Mouse (Mus musculus) heart, embryonic 15.5 days (tissue): ENCODE measurements around the gene Gpank1. TPM values are rescaled to one million over a fixed set of nuclear protein-coding genes. Genes with fewer than 3 reads are reported as not detected.
A peak's percentile ranks its signal among the peaks of the same experiment; 100 is the strongest.

ENCODE experiments used
- ATAC-seq: fragments of 200-750 bp; cut with Nextera tagmentation; replicated peaks from 2 replicates; pipeline ENCODE4 v1.8.0; 2017; ENCODE audit warnings: low read depth, moderate TSS enrichment; ENCODE audit not compliant: insufficient number of reproducible peaks, insufficient read depth, low FRiP score
- H3K27ac ChIP-seq: fragments of 300-500 bp; sonication (generic); 2 replicates; pipeline ENCODE4 v1.5.1; 2015; ENCODE audit warnings: mild to moderate bottlenecking, inconsistent platforms
- H3K27me3 ChIP-seq: fragments of 300-500 bp; sonication (generic); 2 replicates; pipeline ENCODE4 v1.6.1; 2015; ENCODE audit warnings: inconsistent platforms
- H3K36me3 ChIP-seq: fragments of 300-500 bp; sonication (generic); 2 replicates; pipeline ENCODE4 v1.6.1; 2015; ENCODE audit warnings: mild to moderate bottlenecking, inconsistent platforms
- H3K4me1 ChIP-seq: fragments of 300-500 bp; sonication (generic); replicated peaks from 2 replicates; pipeline ENCODE4 v1.6.1; 2015; ENCODE audit warnings: inconsistent platforms
- H3K4me2 ChIP-seq: fragments of 300-500 bp; sonication (generic); 2 replicates; pipeline ENCODE4 v1.6.1; 2015; ENCODE audit warnings: inconsistent platforms, mild to moderate bottlenecking, moderate library complexity
- H3K4me3 ChIP-seq: fragments of 300-500 bp; sonication (generic); 2 replicates; pipeline ENCODE4 v1.5.1; 2015; ENCODE audit warnings: mild to moderate bottlenecking, inconsistent platforms
- H3K9ac ChIP-seq: fragments of 300-500 bp; sonication (generic); 2 replicates; pipeline ENCODE4 v1.6.1; 2015; ENCODE audit warnings: mild to moderate bottlenecking, inconsistent platforms
- H3K9me3 ChIP-seq: fragments of 300-500 bp; sonication (generic); replicated peaks from 2 replicates; pipeline ENCODE4 v1.6.1; 2016; ENCODE audit warnings: inconsistent platforms
- WGBS: fragments of 180-500 bp; shearing (Covaris S2); methylation state at CpG from one replicate; pipeline ENCODE4 v1.1.7; 2015; ENCODE audit warnings: mixed read lengths; 5-methylcytosine and 5-hydroxymethylcytosine counted together
- polyA plus RNA-seq: library from polyadenylated mRNA; unstranded; fragments of >200 nt; fragmentation: Nextera tagmentation; extraction: Ambion mirVana; gene quantifications from 2 replicates; pipeline ENCODE4 v1.2.1, GENCODE M21; 2015

The Gpank1 gene
- polyA plus RNA-seq, result 10.0 and 13.8 TPM in 2 replicates

DNA sequence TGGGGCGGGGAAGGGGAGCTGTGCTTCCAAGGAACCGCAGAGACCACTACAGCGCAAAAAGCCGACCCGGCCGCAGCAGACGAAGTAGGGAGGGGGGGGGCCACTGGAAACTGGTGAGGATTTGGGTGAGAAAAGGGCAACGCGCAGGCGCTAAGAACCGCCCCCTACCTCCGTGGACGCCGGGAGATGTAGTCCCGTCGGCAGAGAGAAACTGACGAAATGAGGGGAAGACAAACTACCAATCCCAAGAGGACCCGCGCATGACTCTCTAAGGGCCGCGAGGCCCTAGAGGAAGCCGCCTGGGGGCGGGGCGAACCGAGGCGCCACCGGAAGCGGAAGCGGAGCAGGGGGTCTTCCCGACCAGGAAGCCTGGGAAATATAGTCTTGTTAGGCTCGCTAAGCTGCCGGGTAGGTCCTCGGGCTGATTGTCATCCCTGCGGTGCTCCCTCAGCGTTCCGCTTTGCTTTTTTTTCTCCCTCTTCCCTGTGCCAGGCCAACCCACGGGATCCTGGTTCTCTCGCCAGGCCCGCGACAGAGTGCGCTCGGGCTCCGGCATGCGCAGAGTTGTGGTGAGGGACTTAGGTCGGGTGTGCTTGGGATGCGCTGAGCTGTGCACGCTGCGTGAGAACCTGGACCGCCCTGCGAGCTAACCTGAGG is at the start of gene Gpank1:
Gpank1 (plus strand) TSS at position 313 of the 657 bp plus-strand sequence.
- Histone ChIP-seq H3K27ac (peak within 1 kb of the TSS; percentile 93), H3K36me3 (peaks cover 32% of the 10 kb centered on the region), H3K9ac (peak within 1 kb of the TSS; percentile 97), H3K4me1 (peaks cover 29% of the 10 kb centered on the region), H3K9me3 (no peaks in the 10 kb centered on the region), H3K4me2 (peak within 1 kb of the TSS; percentile 92), H3K4me3 (peak within 1 kb of the TSS; percentile 99), H3K27me3 (no peaks in the 10 kb centered on the region)
- under 1% methylated on average over 50 of the region's 50 CpGs for WGBS
- ATAC-seq, result peak; percentile 95

DNA sequence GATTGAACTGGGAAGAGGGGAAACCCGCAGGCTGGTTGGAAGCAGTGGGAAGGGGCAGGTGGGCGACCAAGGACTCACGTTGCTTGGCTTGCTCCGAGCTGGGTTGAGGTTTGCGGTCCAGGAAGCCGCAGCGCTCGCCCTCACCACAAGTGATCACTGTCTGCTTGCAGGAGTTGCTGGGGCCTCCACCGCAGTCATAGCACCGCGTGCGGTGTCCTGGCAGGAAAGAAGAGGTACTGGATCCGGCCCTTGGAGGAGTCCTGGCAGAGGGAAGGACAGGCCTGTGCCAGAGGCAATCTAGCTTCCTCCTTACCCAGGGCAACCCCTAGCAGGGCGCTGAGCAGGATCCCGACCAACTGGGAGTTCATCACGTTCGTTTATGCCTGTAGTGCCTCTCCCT is 47.2 kb upstream of the Gpank1 start:
- Histone ChIP-seq H3K4me1 (peaks cover 20% of the 10 kb centered on the region), H3K36me3 (no peaks in the 10 kb centered on the region), H3K4me2 (no peak overlapping the region), H3K9ac (no peak overlapping the region), H3K27me3 (peaks cover 2% of the 10 kb centered on the region; the same call in 1 of the 2 replicates), H3K9me3 (no peaks in the 10 kb centered on the region), H3K27ac (no peak overlapping the region), H3K4me3 (no peak overlapping the region)
- 47% methylated on average over 17 of the region's 17 CpGs for WGBS
- ATAC-seq, result no peak

- H3K4me3 ChIP-seq, result peak within 1 kb of the TSS; percentile 37
- peak within 1 kb of the TSS; percentile 59 for H3K4me2 ChIP-seq
- ATAC-seq, result no peak
- H3K4me1 ChIP-seq, result peaks cover 26% of the 10 kb centered on the region
- 33% methylated on average over 10 of the region's 10 CpGs for WGBS
- H3K36me3 ChIP-seq, result no peaks in the 10 kb centered on the region
- H3K27ac ChIP-seq, result peak within 1 kb of the TSS; percentile 10; the same call in 1 of the 2 replicates
- H3K9me3 ChIP-seq, result no peaks in the 10 kb centered on the region
- H3K9ac ChIP-seq, result peak within 1 kb of the TSS; percentile 42
- H3K27me3 ChIP-seq, result peaks cover 4% of the 10 kb centered on the region; the same call in 1 of the 2 replicates
These were observed 44.6 kb upstream of the Gpank1 start, which contains the start of gene Ly6g6e for GRCm38 (mm10) chr17:35076507-35077176. TSS of gene Ly6g6e (plus strand) at chr17:35076902.

GRCm38 (mm10) chr17:35077285-35077684 is 44.0 kb upstream of the Gpank1 start:
- H3K9ac ChIP-seq, result peak overlapping the region; percentile 14; the same call in 1 of the 2 replicates
- 41% methylated on average over 2 of the region's 2 CpGs for WGBS
- no peak for ATAC-seq
- peak overlapping the region; percentile 37 for H3K4me3 ChIP-seq
- H3K27ac ChIP-seq, result peak overlapping the region; percentile 10; the same call in 1 of the 2 replicates
- no peaks in the 10 kb centered on the region for H3K9me3 ChIP-seq
- H3K4me1 ChIP-seq, result peaks cover 26% of the 10 kb centered on the region
- H3K27me3 ChIP-seq, result peaks cover 4% of the 10 kb centered on the region; the same call in 1 of the 2 replicates
- H3K36me3 ChIP-seq, result no peaks in the 10 kb centered on the region
- peak overlapping the region; percentile 59 for H3K4me2 ChIP-seq

DNA sequence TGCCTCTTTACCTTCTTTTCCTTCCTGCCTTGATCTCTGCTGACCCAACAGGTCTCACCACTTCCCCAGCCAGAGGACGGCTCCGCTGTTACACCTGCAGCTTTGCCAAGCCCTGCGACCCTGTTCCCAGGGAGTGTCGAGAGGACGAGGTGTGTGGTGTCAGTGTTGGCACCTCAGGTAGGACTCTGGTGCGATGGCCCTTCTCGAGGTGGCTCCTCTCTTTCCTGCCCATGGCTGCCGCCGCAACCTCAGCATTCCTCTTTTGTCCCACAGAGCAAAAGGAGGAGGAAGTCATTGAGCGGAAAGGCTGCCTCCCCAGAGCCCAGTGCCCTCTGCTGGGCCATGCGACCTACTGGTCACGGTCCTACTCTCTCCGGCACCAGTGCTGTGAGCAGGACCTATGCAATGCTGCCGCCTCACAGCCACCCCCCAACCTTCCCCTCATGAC is 43.4 kb upstream of the Gpank1 start, which contains the start of gene Ly6g6d:
Ly6g6d (minus strand) TSS at position 280 of the 448 bp plus-strand sequence.
- Histone ChIP-seq H3K4me1 (peaks cover 26% of the 10 kb centered on the region), H3K9ac (peak within 1 kb of the TSS; percentile 42), H3K27me3 (peaks cover 4% of the 10 kb centered on the region; the same call in 1 of the 2 replicates), H3K36me3 (no peaks in the 10 kb centered on the region), H3K4me3 (peak within 1 kb of the TSS; percentile 37), H3K27ac (peak within 1 kb of the TSS; percentile 10; the same call in 1 of the 2 replicates), H3K4me2 (peak within 1 kb of the TSS; percentile 59), H3K9me3 (no peaks in the 10 kb centered on the region)
- peak; percentile 43; the same call in 1 of the 2 replicates for ATAC-seq
- WGBS, result 12% methylated on average over 14 of the region's 14 CpGs

DNA sequence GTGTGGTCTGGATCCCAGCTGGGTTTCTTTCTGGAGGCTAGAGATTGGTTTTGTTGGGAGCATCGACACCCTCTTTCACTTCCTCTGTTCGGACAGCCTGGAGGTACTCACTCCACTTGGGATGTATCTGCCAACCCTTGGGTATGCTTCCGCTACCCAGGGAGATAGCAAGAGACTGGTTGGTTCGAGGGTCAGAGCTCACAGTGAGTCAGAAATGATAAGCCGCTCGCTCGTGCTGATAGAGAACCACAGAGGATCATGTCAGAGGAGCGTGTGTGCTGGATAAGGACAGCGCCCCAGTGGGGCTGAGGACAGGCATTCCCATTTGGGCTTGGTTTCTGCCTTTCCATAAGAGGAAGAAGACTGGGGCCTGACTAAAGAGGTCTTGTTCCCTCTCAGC is 41.5 kb upstream of the Gpank1 start:
- ATAC-seq, result no peak; the same call in 1 of the 2 replicates
- H3K27me3 ChIP-seq, result 0 out of 2 replicates have a peak, but pooled peaks cover 4% of the 10 kb centered on the region
- peak overlapping the region; percentile 52 for H3K4me2 ChIP-seq
- 0 out of 2 replicates have a peak overlapping the region, but pooled peaks have one; percentile 8 for H3K27ac ChIP-seq
- H3K4me3 ChIP-seq, result no peak overlapping the region
- H3K9me3 ChIP-seq, result no peaks in the 10 kb centered on the region
- 17% methylated on average over 9 of the region's 9 CpGs for WGBS
- H3K36me3 ChIP-seq, result no peaks in the 10 kb centered on the region
- H3K4me1 ChIP-seq, result peaks cover 26% of the 10 kb centered on the region
- no peak overlapping the region for H3K9ac ChIP-seq

GRCm38 (mm10) chr17:35080248-35080647 is 41.0 kb upstream of the Gpank1 start:
- WGBS, result 35% methylated on average over 6 of the region's 6 CpGs
- Histone ChIP-seq H3K9me3 (no peaks in the 10 kb centered on the region), H3K27ac (0 out of 2 replicates have a peak overlapping the region, but pooled peaks have one; percentile 8), H3K4me3 (no peak overlapping the region), H3K9ac (no peak overlapping the region), H3K36me3 (no peaks in the 10 kb centered on the region), H3K4me1 (peaks cover 26% of the 10 kb centered on the region), H3K4me2 (peak overlapping the region; percentile 52), H3K27me3 (0 out of 2 replicates have a peak, but pooled peaks cover 4% of the 10 kb centered on the region)
- ATAC-seq, result no peak

- no peak overlapping the region for H3K27ac ChIP-seq
- no peaks in the 10 kb centered on the region for H3K9me3 ChIP-seq
- peaks cover 26% of the 10 kb centered on the region for H3K4me1 ChIP-seq
- H3K36me3 ChIP-seq, result no peaks in the 10 kb centered on the region
- no peak overlapping the region for H3K9ac ChIP-seq
- no peak overlapping the region for H3K4me2 ChIP-seq
- H3K4me3 ChIP-seq, result no peak overlapping the region
- WGBS, result 82% methylated on average over 4 of the region's 4 CpGs
- ATAC-seq, result no peak
- H3K27me3 ChIP-seq, result 0 out of 2 replicates have a peak, but pooled peaks cover 4% of the 10 kb centered on the region
These were observed 40.5 kb upstream of the Gpank1 start for GRCm38 (mm10) chr17:35080710-35081109.

- Histone ChIP-seq H3K9me3 (no peaks in the 10 kb centered on the region), H3K27ac (no peak overlapping the region), H3K4me3 (no peak overlapping the region), H3K4me2 (no peak overlapping the region), H3K9ac (no peak overlapping the region), H3K27me3 (0 out of 2 replicates have a peak, but pooled peaks cover 4% of the 10 kb centered on the region), H3K4me1 (peaks cover 12% of the 10 kb centered on the region), H3K36me3 (no peaks in the 10 kb centered on the region)
- ATAC-seq, result no peak
- 76% methylated on average over 16 of the region's 16 CpGs for WGBS
These were observed 38.2 kb upstream of the Gpank1 start for GRCm38 (mm10) chr17:35082841-35083576.

DNA sequence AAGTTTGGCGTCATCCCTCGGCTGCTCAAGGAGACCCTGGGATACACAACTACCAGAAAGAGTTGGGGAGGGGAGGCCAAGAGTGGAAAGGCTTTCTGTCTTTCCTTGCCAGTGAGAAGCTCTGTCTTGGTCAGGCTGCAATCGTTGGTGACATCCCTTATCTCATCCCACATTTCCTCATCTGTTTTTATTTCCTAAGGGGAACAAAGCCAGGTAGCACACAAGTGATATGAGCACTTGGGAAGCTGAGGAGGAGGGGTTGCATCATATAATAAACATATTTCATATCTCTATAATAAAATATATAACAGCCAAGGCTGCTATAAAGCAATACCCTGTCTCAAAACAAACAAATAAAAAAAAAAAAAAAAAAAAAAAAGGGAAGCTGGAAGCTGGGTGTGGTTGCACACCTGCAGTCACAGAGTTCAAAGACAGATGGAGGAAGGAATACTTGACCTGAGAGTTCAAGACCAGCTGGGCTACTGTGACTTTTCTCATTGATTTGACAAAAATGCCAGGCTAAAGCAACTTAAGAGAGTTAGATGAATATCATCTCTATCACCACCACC is 37.2 kb upstream of the Gpank1 start:
- peaks cover 10% of the 10 kb centered on the region for H3K4me1 ChIP-seq
- no peak overlapping the region for H3K9ac ChIP-seq
- no peaks in the 10 kb centered on the region for H3K9me3 ChIP-seq
- 55% methylated on average over 3 of the region's 3 CpGs for WGBS
- 0 out of 2 replicates have a peak, but pooled peaks cover 4% of the 10 kb centered on the region for H3K27me3 ChIP-seq
- no peak overlapping the region for H3K4me3 ChIP-seq
- H3K36me3 ChIP-seq, result no peaks in the 10 kb centered on the region
- H3K27ac ChIP-seq, result no peak overlapping the region
- H3K4me2 ChIP-seq, result no peak overlapping the region
- ATAC-seq, result no peak
